Mouse (Mus musculus): ENCODE measurements around the gene Sprtn.

DNA sequence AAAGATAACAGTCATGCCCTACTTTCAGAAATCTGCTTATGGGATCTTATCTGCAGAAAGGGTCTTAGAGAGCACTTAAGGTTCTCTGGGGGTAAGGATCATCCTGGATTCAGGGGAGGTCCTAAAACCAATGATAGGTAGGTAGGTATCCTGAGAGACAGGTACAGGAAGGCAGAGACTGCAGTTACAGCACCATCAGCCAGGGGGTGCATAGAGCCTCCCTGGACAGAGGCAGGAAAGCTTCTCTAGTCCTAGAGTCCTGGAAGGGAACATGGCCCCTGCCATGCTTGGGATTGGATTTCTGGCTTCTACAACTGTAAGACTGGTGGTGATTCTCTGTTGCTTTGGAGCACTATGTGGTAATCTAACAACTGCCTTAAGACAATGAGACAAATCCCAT is 38.2 kb upstream of the Sprtn start:
- TF ChIP-seq POLR2A (IDR thresholded peaks at IDR 0.05; ENCODE audit: control insufficient read depth, extremely low read depth, insufficient read depth, low read length, poor library complexity) (no peak), CTCF (IDR thresholded peaks at IDR 0.05; ENCODE audit: borderline replicate concordance, control insufficient read depth, extremely low read depth, insufficient read depth, low read length, poor library complexity) (no peak)

All from thymus, adult 2 months (tissue).